Mouse (Mus musculus) spleen, adult 2 months (tissue): ENCODE data around the gene Nmd3. TPM values are rescaled to one million over a fixed set of nuclear protein-coding genes. Genes with fewer than 3 reads are reported as not detected.

ENCODE experiments used
- DNase-seq, 2 experiments: peaks; one replicate each; pipeline versions ENCODE4 v3.0.0 to v3.0.0-alpha.2; 2012 to 2021; ENCODE audit warnings: low spot score in 2 of 2, low read depth in 1 of 2
- H3K27ac ChIP-seq: fragments of 200-500 bp; 2 replicates; pipeline ENCODE4 v1.5.1; 2012; ENCODE audit warnings: low read length, inconsistent platforms; ENCODE audit not compliant: insufficient read depth
- H3K27me3 ChIP-seq: fragments of 200-500 bp; 2 replicates; pipeline ENCODE4 v1.6.1; 2012; ENCODE audit warnings: mild to moderate bottlenecking, moderate library complexity, low read length, inconsistent platforms; ENCODE audit not compliant: control insufficient read depth, insufficient read depth
- H3K36me3 ChIP-seq: fragments of 200-500 bp; 2 replicates; pipeline ENCODE4 v1.6.1; 2012; ENCODE audit warnings: mild to moderate bottlenecking, low read length, inconsistent platforms; ENCODE audit not compliant: control insufficient read depth, insufficient read depth
- H3K4me1 ChIP-seq: fragments of 200-500 bp; 2 replicates; pipeline ENCODE4 v1.6.1; 2011; ENCODE audit warnings: inconsistent platforms; ENCODE audit not compliant: control insufficient read depth, insufficient read depth, insufficient read length
- H3K4me3 ChIP-seq: fragments of 200-500 bp; 2 replicates; pipeline ENCODE4 v1.5.1; 2011; ENCODE audit warnings: mild to moderate bottlenecking, inconsistent platforms; ENCODE audit not compliant: insufficient read depth, insufficient read length; ENCODE audit errors: extremely low read depth
- CTCF ChIP-seq: fragments of 200-500 bp; IDR thresholded peaks from 2 replicates; pipeline ENCODE4 v1.5.1; 2011; ENCODE audit warnings: mild to moderate bottlenecking, inconsistent platforms; ENCODE audit not compliant: insufficient read depth, insufficient read length, insufficient replicate concordance; ENCODE audit errors: extremely low read depth
- POLR2A ChIP-seq: fragments of 200-500 bp; IDR thresholded peaks from 2 replicates; pipeline ENCODE4 v1.6.1; 2011; ENCODE audit warnings: low read depth, low read length, inconsistent platforms
- WGBS: fragments of 180-500 bp; shearing (Covaris S2); methylation state at CpG from one replicate; pipeline ENCODE4 v1.1.7; 2018; 5-methylcytosine and 5-hydroxymethylcytosine counted together
- polyA plus RNA-seq: library from polyadenylated mRNA; depleted of rRNA; stranded (reverse); fragments of >200 nt; gene quantifications from 2 replicates; pipeline ENCODE4 v1.2.3, GENCODE M21; 2012; rRNA removed

Gene Nmd3
- 29.5 and 30.8 TPM in 2 replicates for polyA plus RNA-seq

GRCm38 (mm10) chr3:69721814-69722186 is at the start of gene Nmd3:
Gene Nmd3, plus strand, starts transcription at chr3:69721985.
- H3K36me3 ChIP-seq = 0 out of 2 replicates have a peak, but pooled peaks cover 1% of the 10 kb centered on the region
- peak within 1 kb of the TSS; percentile 87 for H3K4me3 ChIP-seq
- under 1% methylated on average over 33 of the region's 33 CpGs for WGBS
- H3K27me3 ChIP-seq = no peaks in the 10 kb centered on the region
- peak within 1 kb of the TSS; percentile 72 for H3K27ac ChIP-seq
- no peak for TF ChIP-seq CTCF
- peak; percentile 62 for TF ChIP-seq POLR2A
- DNase-seq = peak; percentile 90 to 91
- peaks cover 6% of the 10 kb centered on the region; the same call in 1 of the 2 replicates for H3K4me1 ChIP-seq

DNA sequence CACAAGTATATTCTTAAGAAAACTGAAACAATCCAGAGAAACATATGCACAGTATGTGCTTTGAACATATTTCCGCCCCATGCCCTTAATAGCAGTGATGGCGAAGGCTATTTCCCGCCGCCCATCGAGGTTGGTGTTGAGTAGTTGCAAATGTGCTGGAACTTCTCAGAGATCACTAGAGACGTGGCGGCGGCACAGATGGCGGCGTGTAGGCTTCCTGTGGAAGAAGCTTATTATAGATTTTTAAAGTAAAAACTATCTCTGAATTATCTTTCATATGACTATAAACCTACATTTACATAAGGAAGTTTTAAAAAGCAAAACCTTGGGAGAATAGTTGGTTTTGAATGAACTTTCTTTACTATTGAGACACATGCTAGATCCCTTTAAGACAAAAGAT is 48.4 kb upstream of the Nmd3 start:
- H3K4me3 ChIP-seq = no peak overlapping the region
- TF ChIP-seq CTCF (no peak), POLR2A (no peak)
- no peaks in the 10 kb centered on the region for H3K27me3 ChIP-seq
- H3K27ac ChIP-seq = no peak overlapping the region
- no peaks in the 10 kb centered on the region for H3K4me1 ChIP-seq
- 91% methylated on average over 10 of the region's 10 CpGs for WGBS
- H3K36me3 ChIP-seq = no peaks in the 10 kb centered on the region
- no peak for DNase-seq

GRCm38 (mm10) chr3:69674206-69674605 is 47.6 kb upstream of the Nmd3 start:
- Histone ChIP-seq H3K4me3 (no peak overlapping the region), H3K36me3 (no peaks in the 10 kb centered on the region), H3K27ac (no peak overlapping the region), H3K27me3 (no peaks in the 10 kb centered on the region), H3K4me1 (no peaks in the 10 kb centered on the region)
- DNase-seq = no peak
- 14% methylated on average over 3 of the region's 3 CpGs for WGBS
- TF ChIP-seq POLR2A (no peak), CTCF (no peak)

GRCm38 (mm10) chr3:69689791-69690190 is 32.0 kb upstream of the Nmd3 start:
- Histone ChIP-seq H3K4me3 (no peak overlapping the region), H3K36me3 (no peaks in the 10 kb centered on the region), H3K4me1 (no peaks in the 10 kb centered on the region), H3K27me3 (no peaks in the 10 kb centered on the region), H3K27ac (no peak overlapping the region)
- WGBS = 92% methylated on average over 1 of the region's 1 CpGs
- no peak for TF ChIP-seq CTCF
- TF ChIP-seq POLR2A = no peak
- no peak for DNase-seq

- Histone ChIP-seq H3K27ac (no peak overlapping the region), H3K36me3 (no peaks in the 10 kb centered on the region), H3K4me3 (no peak overlapping the region), H3K4me1 (no peaks in the 10 kb centered on the region), H3K27me3 (no peaks in the 10 kb centered on the region)
- 81% methylated on average over 2 of the region's 2 CpGs for WGBS
- TF ChIP-seq POLR2A = no peak
- TF ChIP-seq CTCF = no peak
- no peak for DNase-seq
These were observed 30.8 kb upstream of the Nmd3 start for GRCm38 (mm10) chr3:69690939-69691338.

- H3K4me3 ChIP-seq = no peak overlapping the region
- peak; percentile 43 to 56 for DNase-seq
- no peak for TF ChIP-seq POLR2A
- TF ChIP-seq CTCF = no peak
- H3K27ac ChIP-seq = peak overlapping the region; percentile 31; the same call in 1 of the 2 replicates
- 36% methylated on average over 6 of the region's 6 CpGs for WGBS
- peaks cover 8% of the 10 kb centered on the region; the same call in 1 of the 2 replicates for H3K4me1 ChIP-seq
- no peaks in the 10 kb centered on the region for H3K36me3 ChIP-seq
- H3K27me3 ChIP-seq = no peaks in the 10 kb centered on the region
These were observed 21.8 kb upstream of the Nmd3 start for GRCm38 (mm10) chr3:69699851-69700500.

DNA sequence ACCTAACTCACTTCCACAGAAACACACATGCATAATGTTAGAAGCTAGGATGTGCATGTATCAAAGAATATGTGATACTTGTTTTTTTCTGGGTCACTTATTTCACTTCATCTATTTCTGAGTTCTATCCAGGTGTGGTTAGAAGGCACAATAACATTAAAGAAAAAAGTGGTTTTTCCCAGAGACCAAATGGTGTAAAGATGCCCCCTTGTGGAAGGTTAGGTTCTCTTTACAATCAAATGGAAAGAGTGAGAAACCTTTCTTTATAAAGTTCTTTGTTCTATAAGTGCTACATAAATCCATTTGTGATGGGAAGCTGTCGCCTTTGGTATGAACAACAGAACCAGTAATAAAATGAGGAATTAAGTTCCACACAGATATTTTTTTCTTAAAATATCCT is 19.9 kb upstream of the Nmd3 start:
- Histone ChIP-seq H3K4me1 (peaks cover 8% of the 10 kb centered on the region; the same call in 1 of the 2 replicates), H3K4me3 (no peak overlapping the region), H3K27ac (no peak overlapping the region), H3K27me3 (no peaks in the 10 kb centered on the region), H3K36me3 (no peaks in the 10 kb centered on the region)
- DNase-seq = no peak
- TF ChIP-seq CTCF (no peak), POLR2A (no peak)
- WGBS = 31% methylated on average over 1 of the region's 1 CpGs
